Mouse (Mus musculus): ENCODE results near the gene Tigd3. TPM values are rescaled to one million over a fixed set of nuclear protein-coding genes. Genes with fewer than 3 reads are reported as not detected.

Gene Tigd3
- polyA plus RNA-seq, 1 experiment from 2014 or later = 1.8 TPM

DNA sequence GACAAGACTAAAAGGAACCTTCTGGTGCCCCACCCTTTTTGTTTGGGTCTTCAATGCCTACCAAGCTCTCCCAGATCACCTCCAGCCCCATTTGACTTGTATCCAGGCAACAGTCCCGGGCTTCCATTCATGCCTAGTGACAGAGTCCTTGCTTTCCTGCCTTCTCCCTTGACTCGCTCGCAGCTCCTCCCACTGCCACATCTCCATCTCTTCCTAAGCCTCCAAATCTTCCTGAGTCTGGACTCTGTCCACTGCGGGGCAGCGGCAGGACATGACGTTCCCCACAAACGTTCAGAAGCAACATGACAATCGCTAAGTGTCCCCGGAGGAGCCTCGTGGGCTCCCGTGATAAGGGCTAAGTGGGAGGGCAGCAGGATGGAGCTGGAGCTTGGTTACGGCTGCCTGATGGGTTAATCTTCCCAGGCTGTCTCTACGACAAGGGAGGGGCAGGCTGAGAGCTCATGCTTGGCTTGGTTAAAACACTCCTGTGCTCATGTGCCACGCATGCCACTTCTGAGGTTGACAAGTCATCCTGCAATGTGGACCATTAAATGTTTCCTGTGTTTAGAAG is 44.0 kb upstream of the Tigd3 start:
- Histone ChIP-seq H3K4me1 (ENCODE audit: control insufficient read depth in 2 of 2, insufficient read depth in 2 of 2, low read length in 2 of 2) (peaks cover 31 to 46% of the 10 kb centered on the region in 2 experiments), H3K9ac (ENCODE audit: low read length) (no peak overlapping the region), H3K4me2 (ENCODE audit: low read length) (peak overlapping the region; percentile 44), H3K4me3 (ENCODE audit: control insufficient read depth in 1 of 2, insufficient read depth in 1 of 2, low read depth in 1 of 2, low read length in 2 of 2) (no peak overlapping the region; a peak in 1 of 4 replicates), H3K36me3 (ENCODE audit: control insufficient read depth, insufficient read depth, low read length) (peaks cover 35% of the 10 kb centered on the region), H3K27ac (replicated peaks in 1 of 2; ENCODE audit: control insufficient read depth in 1 of 2, insufficient read depth in 1 of 2, low read depth in 2 of 2, low read length in 2 of 2) (peak overlapping the region; percentile 15 to 21; a peak in 2 of 4 replicates), H3K9me3 (ENCODE audit: control insufficient read depth, low read length) (no peaks in the 10 kb centered on the region), H3K27me3 (ENCODE audit: control insufficient read depth, insufficient read depth, low read length) (no peaks in the 10 kb centered on the region)
- no peak for ATAC-seq (ENCODE audit: insufficient number of reproducible peaks, insufficient read depth, low FRiP score, low read depth)
- WGBS = 2% methylated on average over 14 of the region's 14 CpGs

DNA sequence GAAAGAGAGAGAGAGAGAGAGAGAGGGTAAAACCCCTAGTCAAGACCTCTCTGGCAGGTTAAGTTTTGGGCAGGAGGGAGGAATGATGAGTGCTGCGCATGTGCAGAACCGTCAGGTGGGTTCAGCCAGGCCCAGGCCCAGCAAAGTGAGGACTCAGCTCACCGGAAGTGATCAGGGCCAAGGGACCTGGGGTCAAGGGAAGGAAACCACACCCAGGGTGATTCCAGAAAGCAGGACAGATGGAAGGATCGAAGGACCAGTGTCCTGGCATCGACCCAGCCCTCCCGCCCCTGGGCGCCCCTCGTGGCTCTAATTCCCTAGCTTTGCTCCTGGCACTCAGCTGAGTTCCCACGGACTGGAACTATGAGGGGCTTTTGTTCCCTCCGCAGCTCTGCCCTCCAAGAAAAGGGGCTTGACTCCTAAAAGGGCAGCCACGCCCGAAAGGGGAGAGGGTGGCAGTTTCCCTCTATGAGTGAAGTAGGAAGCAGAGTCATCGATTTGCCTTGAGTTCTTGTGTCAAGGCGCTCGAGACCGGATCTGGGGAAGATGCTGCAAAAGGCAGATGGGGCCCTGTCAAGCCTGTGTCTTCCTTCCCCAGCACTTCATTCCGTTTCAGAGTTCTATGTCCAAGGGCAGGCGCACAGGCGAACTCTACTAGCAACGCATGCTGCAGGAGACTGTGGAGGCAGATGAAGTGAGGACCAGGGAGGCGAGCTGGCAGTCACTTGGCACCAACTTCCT is 43.3 kb upstream of the Tigd3 start:
- Histone ChIP-seq H3K9me3 (ENCODE audit: control insufficient read depth, low read length) (no peaks in the 10 kb centered on the region), H3K4me2 (ENCODE audit: low read length) (peak overlapping the region; percentile 44), H3K9ac (ENCODE audit: low read length) (no peak overlapping the region), H3K4me3 (ENCODE audit: control insufficient read depth in 1 of 2, insufficient read depth in 1 of 2, low read depth in 1 of 2, low read length in 2 of 2) (no peak overlapping the region), H3K36me3 (ENCODE audit: control insufficient read depth, insufficient read depth, low read length) (peaks cover 30% of the 10 kb centered on the region), H3K27me3 (ENCODE audit: control insufficient read depth, insufficient read depth, low read length) (no peaks in the 10 kb centered on the region), H3K27ac (replicated peaks in 1 of 2; ENCODE audit: control insufficient read depth in 1 of 2, insufficient read depth in 1 of 2, low read depth in 2 of 2, low read length in 2 of 2) (peak overlapping the region; percentile 15 to 21; a peak in 2 of 4 replicates), H3K4me1 (ENCODE audit: control insufficient read depth in 2 of 2, insufficient read depth in 2 of 2, low read length in 2 of 2) (peaks cover 31 to 40% of the 10 kb centered on the region in 2 experiments)
- no peak for ATAC-seq (ENCODE audit: insufficient number of reproducible peaks, insufficient read depth, low FRiP score, low read depth)
- 64% methylated on average over 21 of the region's 21 CpGs for WGBS

GRCm38 (mm10) chr19:5935691-5936090 is 41.7 kb upstream of the Tigd3 start:
- Histone ChIP-seq H3K27ac (replicated peaks in 1 of 2; ENCODE audit: control insufficient read depth in 1 of 2, insufficient read depth in 1 of 2, low read depth in 2 of 2, low read length in 2 of 2) (peak overlapping the region; percentile 26 to 60; a peak in 1 of 4 replicates), H3K4me2 (ENCODE audit: low read length) (no peak overlapping the region), H3K4me3 (ENCODE audit: control insufficient read depth in 1 of 2, insufficient read depth in 1 of 2, low read depth in 1 of 2, low read length in 2 of 2) (no peak overlapping the region), H3K4me1 (ENCODE audit: control insufficient read depth in 2 of 2, insufficient read depth in 2 of 2, low read length in 2 of 2) (peaks cover 30 to 39% of the 10 kb centered on the region in 2 experiments), H3K9ac (ENCODE audit: low read length) (0 out of 2 replicates have a peak overlapping the region, but pooled peaks have one; percentile 36), H3K36me3 (ENCODE audit: control insufficient read depth, insufficient read depth, low read length) (peaks cover 14% of the 10 kb centered on the region), H3K9me3 (ENCODE audit: control insufficient read depth, low read length) (no peaks in the 10 kb centered on the region), H3K27me3 (ENCODE audit: control insufficient read depth, insufficient read depth, low read length) (no peaks in the 10 kb centered on the region)
- 54% methylated on average over 5 of the region's 5 CpGs for WGBS
- ATAC-seq (ENCODE audit: insufficient number of reproducible peaks, insufficient read depth, low FRiP score, low read depth) = no peak

DNA sequence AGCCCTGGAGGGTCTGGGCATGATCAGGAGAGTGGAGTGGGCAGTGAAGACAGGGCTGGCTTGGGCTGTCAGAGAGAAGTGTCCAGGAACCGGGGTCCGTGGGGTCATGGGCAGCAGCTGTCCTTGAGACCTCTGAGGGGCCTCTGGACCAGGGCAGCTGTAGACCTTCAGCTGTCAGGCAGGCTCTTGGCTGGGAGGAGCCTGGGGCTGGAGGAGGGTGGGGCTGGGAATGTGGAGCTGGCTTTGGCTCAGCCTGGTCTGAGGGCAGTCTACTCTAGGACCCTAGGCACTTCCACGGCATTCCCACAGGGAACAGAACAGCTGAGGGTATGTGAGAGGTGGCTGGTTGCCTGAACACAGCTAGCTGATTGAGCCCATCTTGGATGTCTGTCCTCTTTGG is 41.3 kb upstream of the Tigd3 start:
- peak; percentile 79 for ATAC-seq (ENCODE audit: insufficient number of reproducible peaks, insufficient read depth, low FRiP score, low read depth)
- 7% methylated on average over 3 of the region's 3 CpGs for WGBS
- Histone ChIP-seq H3K36me3 (ENCODE audit: control insufficient read depth, insufficient read depth, low read length) (peaks cover 10% of the 10 kb centered on the region), H3K9me3 (ENCODE audit: control insufficient read depth, low read length) (no peaks in the 10 kb centered on the region), H3K4me3 (ENCODE audit: control insufficient read depth in 1 of 2, insufficient read depth in 1 of 2, low read depth in 1 of 2, low read length in 2 of 2) (no peak overlapping the region), H3K9ac (ENCODE audit: low read length) (peak overlapping the region; percentile 36; the same call in 1 of the 2 replicates), H3K4me1 (ENCODE audit: control insufficient read depth in 2 of 2, insufficient read depth in 2 of 2, low read length in 2 of 2) (peaks cover 28 to 37% of the 10 kb centered on the region in 2 experiments), H3K27me3 (ENCODE audit: control insufficient read depth, insufficient read depth, low read length) (no peaks in the 10 kb centered on the region), H3K4me2 (ENCODE audit: low read length) (peak overlapping the region; percentile 17; the same call in 1 of the 2 replicates), H3K27ac (replicated peaks in 1 of 2; ENCODE audit: control insufficient read depth in 1 of 2, insufficient read depth in 1 of 2, low read depth in 2 of 2, low read length in 2 of 2) (peak overlapping the region; percentile 44 to 60)

- H3K9me3 ChIP-seq (ENCODE audit: control insufficient read depth, low read length) = no peaks in the 10 kb centered on the region
- H3K4me1 ChIP-seq (ENCODE audit: control insufficient read depth in 2 of 2, insufficient read depth in 2 of 2, low read length in 2 of 2) = peaks cover 17 to 31% of the 10 kb centered on the region in 2 experiments
- peak; percentile 17; the same call in 1 of the 2 replicates for ATAC-seq (ENCODE audit: insufficient number of reproducible peaks, insufficient read depth, low FRiP score, low read depth)
- no peaks in the 10 kb centered on the region for H3K36me3 ChIP-seq (ENCODE audit: control insufficient read depth, insufficient read depth, low read length)
- no peak overlapping the region for H3K4me2 ChIP-seq (ENCODE audit: low read length)
- peak overlapping the region in 1 of 2 experiments; percentile 55; a peak in 2 of 4 replicates for H3K27ac ChIP-seq (replicated peaks in 1 of 2; ENCODE audit: control insufficient read depth in 1 of 2, insufficient read depth in 1 of 2, low read depth in 2 of 2, low read length in 2 of 2)
- H3K9ac ChIP-seq (ENCODE audit: low read length) = no peak overlapping the region
- no peak overlapping the region for H3K4me3 ChIP-seq (ENCODE audit: control insufficient read depth in 1 of 2, insufficient read depth in 1 of 2, low read depth in 1 of 2, low read length in 2 of 2)
- 48% methylated on average over 14 of the region's 14 CpGs for WGBS
- H3K27me3 ChIP-seq (ENCODE audit: control insufficient read depth, insufficient read depth, low read length) = no peaks in the 10 kb centered on the region
Measured at GRCm38 (mm10) chr19:5929634-5930596, 36.0 kb upstream of the Tigd3 start.

- WGBS = 78% methylated on average over 3 of the region's 3 CpGs
- Histone ChIP-seq H3K27ac (replicated peaks in 1 of 2; ENCODE audit: control insufficient read depth in 1 of 2, insufficient read depth in 1 of 2, low read depth in 2 of 2, low read length in 2 of 2) (peak overlapping the region in 1 of 2 experiments; percentile 55; a peak in 1 of 4 replicates), H3K4me3 (ENCODE audit: control insufficient read depth in 1 of 2, insufficient read depth in 1 of 2, low read depth in 1 of 2, low read length in 2 of 2) (no peak overlapping the region), H3K9me3 (ENCODE audit: control insufficient read depth, low read length) (no peaks in the 10 kb centered on the region), H3K36me3 (ENCODE audit: control insufficient read depth, insufficient read depth, low read length) (no peaks in the 10 kb centered on the region), H3K27me3 (ENCODE audit: control insufficient read depth, insufficient read depth, low read length) (no peaks in the 10 kb centered on the region), H3K4me1 (ENCODE audit: control insufficient read depth in 2 of 2, insufficient read depth in 2 of 2, low read length in 2 of 2) (peaks cover 17 to 31% of the 10 kb centered on the region in 2 experiments), H3K9ac (ENCODE audit: low read length) (no peak overlapping the region), H3K4me2 (ENCODE audit: low read length) (no peak overlapping the region)
- no peak for ATAC-seq (ENCODE audit: insufficient number of reproducible peaks, insufficient read depth, low FRiP score, low read depth)
Measured at GRCm38 (mm10) chr19:5928546-5928945, 34.6 kb upstream of the Tigd3 start.

DNA sequence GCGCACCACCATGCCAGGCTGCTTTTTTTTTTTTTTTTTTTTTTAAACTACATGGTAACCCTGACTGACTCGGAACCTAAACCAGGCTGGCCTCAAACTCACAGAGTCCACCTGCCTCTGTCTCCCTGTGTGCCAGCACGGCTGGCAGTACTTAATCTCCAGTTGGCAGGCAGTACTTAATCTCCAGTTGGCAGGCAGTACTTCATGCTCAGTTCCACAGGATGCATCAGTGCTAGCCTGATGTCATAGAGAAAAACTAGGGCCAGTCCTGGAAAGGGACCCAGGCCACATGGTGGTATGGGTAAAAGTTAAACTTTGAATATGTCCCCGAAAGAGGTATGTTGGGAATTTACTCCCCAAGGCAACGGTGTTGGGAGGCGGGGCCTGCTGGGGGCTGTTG is 34.2 kb upstream of the Tigd3 start:
- H3K9me3 ChIP-seq (ENCODE audit: control insufficient read depth, low read length) = no peaks in the 10 kb centered on the region
- no peaks in the 10 kb centered on the region for H3K27me3 ChIP-seq (ENCODE audit: control insufficient read depth, insufficient read depth, low read length)
- no peak overlapping the region for H3K27ac ChIP-seq (replicated peaks in 1 of 2; ENCODE audit: control insufficient read depth in 1 of 2, insufficient read depth in 1 of 2, low read depth in 2 of 2, low read length in 2 of 2)
- peaks cover 17 to 34% of the 10 kb centered on the region in 2 experiments for H3K4me1 ChIP-seq (ENCODE audit: control insufficient read depth in 2 of 2, insufficient read depth in 2 of 2, low read length in 2 of 2)
- no peak overlapping the region for H3K4me2 ChIP-seq (ENCODE audit: low read length)
- no peak overlapping the region for H3K4me3 ChIP-seq (ENCODE audit: control insufficient read depth in 1 of 2, insufficient read depth in 1 of 2, low read depth in 1 of 2, low read length in 2 of 2)
- 73% methylated on average over 6 of the region's 6 CpGs for WGBS
- no peak overlapping the region for H3K9ac ChIP-seq (ENCODE audit: low read length)
- no peaks in the 10 kb centered on the region for H3K36me3 ChIP-seq (ENCODE audit: control insufficient read depth, insufficient read depth, low read length)
- ATAC-seq (ENCODE audit: insufficient number of reproducible peaks, insufficient read depth, low FRiP score, low read depth) = no peak

All from heart, embryonic 14.5 days (tissue).